Mouse (Mus musculus) large intestine, adult 2 months (tissue): ENCODE data around the gene Man2a1. TPM values are rescaled to one million over a fixed set of nuclear protein-coding genes. Genes with fewer than 3 reads are reported as not detected.

Source experiments
- DNase-seq: peaks from one replicate; pipeline ENCODE4 v3.0.0-alpha.2; 2012; ENCODE audit warnings: low read depth, low spot score
- WGBS: fragments of 180-500 bp; shearing (Covaris S2); methylation state at CpG from one replicate; pipeline ENCODE4 v1.1.7; 2018; 5-methylcytosine and 5-hydroxymethylcytosine counted together
- polyA plus RNA-seq: library from polyadenylated mRNA; depleted of rRNA; stranded (reverse); fragments of >200 nt; gene quantifications from 2 replicates; pipeline ENCODE4 v1.2.3, GENCODE M21; 2012

Man2a1 gene
- polyA plus RNA-seq, 1 experiment: 11.7 TPM

GRCm38 (mm10) chr17:64681927-64682326, 81.4 kb downstream of the Man2a1 start:
- DNase-seq: peak; percentile 24
- 14% methylated on average over 2 of the region's 2 CpGs for WGBS

GRCm38 (mm10) chr17:64684088-64684487, 83.6 kb downstream of the Man2a1 start:
- WGBS: 94% methylated on average over 4 of the region's 4 CpGs
- no peak for DNase-seq

DNA sequence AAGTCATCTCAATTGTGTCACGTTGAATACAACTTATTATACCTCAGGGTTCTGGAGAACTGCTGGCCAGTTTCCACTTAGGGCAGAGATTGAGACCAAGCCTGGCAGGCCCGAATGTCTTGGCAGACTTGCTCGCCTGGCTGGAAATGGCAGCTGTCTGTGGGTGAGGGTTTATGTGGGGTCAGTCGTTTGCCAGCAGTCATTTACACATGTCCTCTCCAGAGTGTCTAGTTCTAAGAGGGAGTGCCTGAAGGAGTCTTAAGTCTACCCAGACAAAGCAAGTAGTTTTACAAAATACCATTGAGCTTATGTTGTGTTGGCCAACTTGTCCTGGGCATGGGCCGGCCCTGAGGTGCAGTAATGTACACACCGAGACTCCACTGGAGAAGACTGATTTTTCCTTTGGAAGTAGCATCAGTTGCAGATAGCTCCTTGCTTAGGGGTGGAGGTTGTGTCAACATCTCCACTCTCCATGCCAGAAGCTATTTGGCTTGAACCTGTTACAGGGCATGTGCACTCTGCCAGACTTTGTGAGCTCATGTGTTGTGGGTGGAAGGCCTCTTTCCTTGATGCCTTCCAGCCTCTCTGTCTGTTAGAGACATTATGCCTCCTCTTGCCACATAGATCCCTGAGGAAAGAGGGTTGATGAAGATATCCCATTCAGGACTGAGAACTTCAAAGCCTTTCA, 84.8 kb downstream of the Man2a1 start:
- WGBS: 37% methylated on average over 6 of the region's 6 CpGs
- no peak for DNase-seq

DNA sequence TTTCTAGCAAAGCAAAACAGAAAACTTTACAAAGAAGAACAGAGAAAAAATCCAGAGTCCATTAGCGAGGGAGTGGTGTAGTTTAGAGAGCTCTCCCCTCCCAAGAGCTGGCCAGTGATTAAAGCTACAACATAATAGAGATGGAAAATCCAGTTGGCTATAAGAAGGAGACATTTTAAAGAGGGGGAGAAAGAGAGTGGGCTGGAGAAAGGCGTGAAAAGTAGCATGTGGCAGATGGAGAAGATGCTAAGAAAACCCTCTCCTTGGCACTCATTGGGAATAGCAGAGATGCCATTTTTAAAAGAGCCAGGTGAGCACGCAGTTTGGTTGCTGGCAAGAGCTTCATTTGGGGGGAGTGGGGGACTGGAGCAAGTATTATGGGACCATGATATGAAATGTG, 89.1 kb downstream of the Man2a1 start:
- 95% methylated on average over 3 of the region's 3 CpGs for WGBS
- DNase-seq: no peak

- no peak for DNase-seq
- WGBS: 93% methylated on average over 10 of the region's 10 CpGs
Measured at GRCm38 (mm10) chr17:64697277-64697831, 96.8 kb downstream of the Man2a1 start.

GRCm38 (mm10) chr17:64698516-64698915, 98.0 kb downstream of the Man2a1 start:
- 87% methylated on average over 8 of the region's 8 CpGs for WGBS
- DNase-seq: no peak

DNA sequence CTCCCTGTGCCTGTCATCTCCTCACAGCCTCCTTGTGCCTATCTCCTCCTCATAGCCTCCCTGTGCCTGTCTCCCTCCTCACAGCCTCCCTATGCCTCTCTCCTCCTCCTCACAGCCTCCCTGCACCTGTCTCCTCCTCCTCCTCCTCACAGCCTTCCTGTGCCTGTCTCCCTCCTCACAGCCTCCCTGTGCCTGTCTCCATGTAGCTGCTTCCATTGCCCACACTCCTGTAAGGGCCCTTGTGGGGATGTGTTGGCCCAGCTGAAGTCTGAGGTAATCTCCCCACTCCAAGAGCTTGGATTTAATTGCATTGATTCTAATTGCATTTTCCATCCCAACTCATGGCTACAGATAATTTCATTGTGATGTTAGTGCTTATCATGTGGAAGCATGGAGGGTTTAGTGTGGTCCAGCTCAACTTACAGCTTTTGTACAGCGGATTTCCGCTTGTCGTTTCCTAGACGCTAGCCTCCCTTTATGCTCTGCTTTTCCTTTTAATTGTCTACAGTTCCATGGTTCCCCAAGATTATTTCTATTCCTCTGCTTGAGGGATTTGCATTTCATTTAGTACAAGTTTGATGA, 103.2 kb downstream of the Man2a1 start:
- 95% methylated on average over 4 of the region's 4 CpGs for WGBS

DNA sequence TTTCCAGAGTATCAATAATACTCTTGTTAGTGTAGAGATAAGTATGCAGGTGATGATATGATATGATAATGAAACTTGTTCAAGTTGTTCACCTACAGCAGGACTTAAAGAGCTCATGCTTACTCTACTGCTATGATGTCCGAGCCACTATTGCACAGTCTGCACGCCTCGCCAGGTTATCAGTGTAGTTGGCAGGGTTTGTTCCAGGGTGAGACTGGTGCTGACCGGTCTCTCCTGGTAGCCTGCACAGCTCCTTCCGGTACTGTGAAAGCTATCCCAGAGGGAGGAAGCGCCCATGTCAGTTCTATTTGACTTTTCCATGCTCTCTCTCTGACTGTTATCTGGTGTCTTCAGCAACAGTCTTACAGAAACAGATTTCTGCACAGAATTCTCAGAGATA, 107.0 kb downstream of the Man2a1 start:
- WGBS: 97% methylated on average over 6 of the region's 6 CpGs
- DNase-seq: no peak

More for the DNA sequence above, 103.2 kb downstream of the Man2a1 start:
- DNase-seq: no peak

- no peak for DNase-seq
Measured at GRCm38 (mm10) chr17:64716318-64716717, 115.8 kb downstream of the Man2a1 start.

DNA sequence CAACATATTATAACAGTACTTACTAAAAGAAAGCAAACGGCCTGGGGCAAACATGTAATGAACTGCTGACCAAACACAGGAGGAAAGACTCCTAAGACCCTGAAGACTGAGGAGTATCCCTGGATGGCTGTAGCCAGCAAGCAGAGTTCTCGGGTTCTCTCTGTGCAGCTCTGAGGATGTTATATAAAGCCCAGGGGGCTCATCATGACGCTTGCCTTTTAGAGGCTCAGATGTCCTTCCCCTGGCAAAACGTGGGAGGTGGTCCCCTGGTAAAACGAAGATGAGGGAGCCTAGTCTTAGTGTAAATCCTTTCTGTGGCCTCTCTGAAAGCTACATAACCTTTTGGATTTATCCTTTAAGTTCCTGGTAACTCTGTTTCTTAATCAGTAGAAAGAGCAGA, 119.2 kb downstream of the Man2a1 start:
- WGBS: 84% methylated on average over 5 of the region's 5 CpGs
- no peak for DNase-seq

More at GRCm38 (mm10) chr17:64716318-64716717, 115.8 kb downstream of the Man2a1 start:
- WGBS: 79% methylated on average over 4 of the region's 4 CpGs

DNA sequence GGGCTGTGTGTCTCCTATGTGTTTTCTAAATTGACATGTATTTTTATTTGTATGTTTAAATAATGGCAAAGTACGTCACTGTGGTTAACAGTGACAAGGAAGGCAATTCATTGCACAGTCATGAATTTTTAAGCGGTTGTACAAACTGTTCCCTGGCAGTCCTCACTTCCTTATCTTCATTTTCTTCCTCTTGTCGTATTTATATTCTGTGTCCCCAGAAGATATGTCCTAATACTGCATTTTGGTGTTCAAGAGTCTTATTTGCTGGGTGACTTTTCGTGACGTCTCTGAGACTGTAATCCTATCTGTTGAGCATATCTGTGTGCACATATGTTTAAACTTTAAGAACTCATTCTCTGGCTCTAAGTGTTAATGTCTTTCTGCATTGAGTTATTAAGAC, 120.6 kb downstream of the Man2a1 start:
- 80% methylated on average over 5 of the region's 5 CpGs for WGBS

GRCm38 (mm10) chr17:64723162-64723561, 122.6 kb downstream of the Man2a1 start:
- 86% methylated on average over 1 of the region's 1 CpGs for WGBS
- DNase-seq: no peak

More for the DNA sequence above, 120.6 kb downstream of the Man2a1 start:
- DNase-seq: no peak

GRCm38 (mm10) chr17:64725214-64725613, 124.7 kb downstream of the Man2a1 start:
- WGBS: 94% methylated on average over 3 of the region's 3 CpGs
- DNase-seq: no peak

DNA sequence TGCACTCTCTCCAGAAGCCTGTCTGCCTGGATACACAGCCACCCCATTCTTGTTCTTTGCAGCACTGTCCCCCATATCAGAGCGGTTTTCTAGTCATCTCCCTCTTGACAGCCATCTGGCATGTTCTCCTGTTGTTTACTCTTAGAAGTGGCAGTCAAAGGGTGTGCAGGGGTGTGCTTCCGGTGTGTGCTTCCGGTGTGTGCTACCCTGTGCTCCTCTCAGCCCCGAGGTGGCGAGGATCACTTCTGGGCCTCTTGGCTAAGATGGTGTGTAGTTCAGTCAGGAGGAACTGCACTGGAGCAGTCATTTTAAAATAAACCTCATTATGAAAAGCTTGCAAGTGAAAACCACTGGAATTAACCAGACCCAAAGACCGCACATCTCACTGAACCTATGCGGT, 125.5 kb downstream of the Man2a1 start:
- 85% methylated on average over 7 of the region's 7 CpGs for WGBS
- DNase-seq: no peak

- 74% methylated on average over 4 of the region's 4 CpGs for WGBS
- DNase-seq: no peak
Measured at GRCm38 (mm10) chr17:64735492-64735891, 135.0 kb downstream of the Man2a1 start.

GRCm38 (mm10) chr17:64737918-64738317, 137.4 kb downstream of the Man2a1 start:
- WGBS: 86% methylated on average over 1 of the region's 1 CpGs

GRCm38 (mm10) chr17:64739129-64739528, 138.6 kb downstream of the Man2a1 start:
- WGBS: 91% methylated on average over 6 of the region's 6 CpGs
- DNase-seq: no peak

More at GRCm38 (mm10) chr17:64737918-64738317, 137.4 kb downstream of the Man2a1 start:
- no peak for DNase-seq

DNA sequence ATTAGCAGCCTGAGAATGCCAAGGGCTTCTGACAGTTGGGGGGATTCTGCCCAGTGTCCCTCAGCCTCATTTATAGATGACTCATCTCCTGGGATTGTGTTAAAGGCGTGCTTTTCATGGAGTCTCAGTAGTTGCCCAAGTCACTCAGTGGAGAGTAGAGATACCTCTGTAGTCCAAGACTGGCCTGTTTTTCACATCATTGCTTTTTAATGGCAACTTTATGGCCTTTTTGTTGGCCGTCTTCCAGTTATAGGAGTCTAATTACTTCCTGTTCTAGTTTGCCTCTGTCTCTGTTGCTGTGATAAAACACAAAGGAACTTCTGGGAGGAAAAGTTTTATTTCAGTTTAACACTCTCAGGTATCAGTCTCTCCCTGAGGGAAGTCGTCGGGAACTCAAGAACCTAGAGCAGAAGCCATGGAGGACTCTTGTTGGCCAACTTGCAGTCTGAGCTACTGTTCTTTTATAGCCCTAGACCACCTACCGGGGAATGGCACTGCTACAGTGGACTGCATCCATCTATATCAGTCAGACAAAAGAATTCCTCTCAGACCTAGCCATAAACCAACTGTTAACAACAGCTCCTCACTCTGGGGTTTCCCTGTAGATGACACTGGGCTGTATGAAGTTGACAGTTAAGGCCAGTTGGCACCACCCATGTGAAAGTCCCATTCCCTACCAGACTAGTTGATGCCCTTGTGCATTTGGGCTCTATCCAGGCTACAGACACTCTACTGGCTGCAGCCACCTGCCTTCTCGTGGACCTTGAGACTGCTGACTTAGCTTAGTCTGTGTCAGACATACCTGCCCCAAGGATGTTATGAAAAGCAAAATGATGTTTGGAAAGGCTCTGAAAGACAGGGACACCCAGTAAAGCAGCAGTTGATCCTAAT, 142.4 kb downstream of the Man2a1 start:
- DNase-seq: peak; percentile 84
- 31% methylated on average over 6 of the region's 6 CpGs for WGBS

GRCm38 (mm10) chr17:64743606-64744300, 143.2 kb downstream of the Man2a1 start:
- DNase-seq: no peak
- WGBS: 55% methylated on average over 13 of the region's 13 CpGs
